Mouse (Mus musculus) lung, postnatal 0 days (tissue): ENCODE results near the gene Hlx. TPM values are rescaled to one million over a fixed set of nuclear protein-coding genes. Genes with fewer than 3 reads are reported as not detected.

ENCODE experiments used
- ATAC-seq: fragments of 200-750 bp; cut with Nextera tagmentation; 2 replicates; pipeline ENCODE4 v1.8.0; 2017; ENCODE audit warnings: moderate library complexity
- DNase-seq: peaks from one replicate; pipeline ENCODE4 v3.0.0-alpha.2; 2016; ENCODE audit warnings: low spot score
- H3K27ac ChIP-seq: fragments of 300-500 bp; sonication (generic); 2 replicates; pipeline ENCODE4 v1.5.1; 2014; ENCODE audit warnings: antibody characterized with exemption, mild to moderate bottlenecking, low read length, mixed read lengths
- H3K27me3 ChIP-seq: fragments of 300-500 bp; sonication (generic); replicated peaks from 2 replicates; pipeline ENCODE4 v1.6.1; 2014; ENCODE audit warnings: low read length, mixed read lengths; ENCODE audit not compliant: insufficient read depth
- H3K36me3 ChIP-seq: fragments of 300-500 bp; sonication (generic); 2 replicates; pipeline ENCODE4 v1.6.1; 2014; ENCODE audit warnings: low read length, mixed read lengths; ENCODE audit not compliant: insufficient read depth
- H3K4me1 ChIP-seq: fragments of 300-500 bp; sonication (generic); 2 replicates; pipeline ENCODE4 v1.6.1; 2014; ENCODE audit warnings: antibody characterized with exemption, low read depth, low read length, mixed read lengths; ENCODE audit not compliant: insufficient read depth
- H3K4me2 ChIP-seq: fragments of 300-500 bp; sonication (generic); replicated peaks from 2 replicates; pipeline ENCODE4 v1.6.1; 2014; ENCODE audit warnings: low read depth, mild to moderate bottlenecking, low read length, moderate library complexity, mixed read lengths
- H3K4me3 ChIP-seq: fragments of 300-500 bp; sonication (generic); 2 replicates; pipeline ENCODE4 v1.5.1; 2014; ENCODE audit warnings: low read depth, low read length
- H3K9ac ChIP-seq: fragments of 300-500 bp; sonication (generic); replicated peaks from 2 replicates; pipeline ENCODE4 v1.6.1; 2014; ENCODE audit warnings: low read depth, mild to moderate bottlenecking
- H3K9me3 ChIP-seq: fragments of 300-500 bp; sonication (generic); 2 replicates; pipeline ENCODE4 v1.6.1; 2016; ENCODE audit warnings: low read length, mixed read lengths
- CTCF ChIP-seq: IDR thresholded peaks from 2 replicates; pipeline ENCODE4 v1.5.1; 2016; ENCODE audit warnings: antibody characterized with exemption, mild to moderate bottlenecking
- EP300 ChIP-seq: IDR thresholded peaks from 2 replicates; pipeline ENCODE4 v1.6.1; 2016; ENCODE audit warnings: antibody characterized with exemption, mild to moderate bottlenecking, control low read depth
- WGBS: fragments of 180-500 bp; shearing (Covaris S2); extraction: QIAGEN DNeasy Blood & Tissue Kit; methylation state at CpG from one replicate; pipeline ENCODE4 v1.1.7; 2014; 5-methylcytosine and 5-hydroxymethylcytosine counted together
- polyA plus RNA-seq: library from polyadenylated mRNA; unstranded; fragments of >200 nt; fragmentation: Nextera tagmentation; extraction: Ambion mirVana; gene quantifications from 2 replicates; pipeline ENCODE4 v1.2.1, GENCODE M21; 2015

Hlx gene
- polyA plus RNA-seq, 1 experiment from 2014 or later = 34.2 TPM

DNA sequence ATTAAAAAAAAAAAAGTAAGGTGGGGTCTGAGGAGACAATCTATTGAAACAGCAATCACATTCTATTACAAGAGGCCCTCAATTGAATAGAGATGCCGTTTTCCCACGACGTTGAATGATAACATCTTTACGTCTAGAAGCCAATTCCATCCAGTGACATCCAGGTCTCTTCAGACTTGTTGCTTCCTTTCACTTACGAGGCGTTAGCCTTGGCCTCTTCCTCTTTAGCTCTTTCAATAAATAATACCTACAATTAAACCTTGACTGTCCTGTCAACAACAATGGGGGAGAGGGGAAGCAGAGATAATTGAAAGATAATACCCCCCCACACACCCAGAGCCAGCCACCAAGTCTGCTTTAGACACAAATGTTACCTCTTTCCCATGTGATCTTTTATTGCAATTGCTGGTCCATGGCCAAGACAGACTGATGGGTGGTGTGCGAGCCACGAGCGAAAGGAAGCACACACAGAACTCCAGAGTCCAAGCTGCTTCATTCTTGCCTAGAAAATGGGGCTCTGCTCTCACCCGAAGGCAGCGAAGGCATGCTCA lies 17.8 kb upstream of the Hlx start:
- 63% methylated on average over 11 of the region's 11 CpGs for WGBS
- Histone ChIP-seq H3K9ac (no peak overlapping the region), H3K27me3 (no peaks in the 10 kb centered on the region), H3K4me2 (no peak overlapping the region), H3K4me3 (no peak overlapping the region), H3K9me3 (no peaks in the 10 kb centered on the region), H3K36me3 (no peaks in the 10 kb centered on the region), H3K27ac (no peak overlapping the region), H3K4me1 (0 out of 2 replicates have a peak, but pooled peaks cover 2% of the 10 kb centered on the region)
- ATAC-seq (peak; percentile 45), DNase-seq (peak; percentile 60)
- TF ChIP-seq CTCF (no peak), EP300 (peak; percentile 89)

DNA sequence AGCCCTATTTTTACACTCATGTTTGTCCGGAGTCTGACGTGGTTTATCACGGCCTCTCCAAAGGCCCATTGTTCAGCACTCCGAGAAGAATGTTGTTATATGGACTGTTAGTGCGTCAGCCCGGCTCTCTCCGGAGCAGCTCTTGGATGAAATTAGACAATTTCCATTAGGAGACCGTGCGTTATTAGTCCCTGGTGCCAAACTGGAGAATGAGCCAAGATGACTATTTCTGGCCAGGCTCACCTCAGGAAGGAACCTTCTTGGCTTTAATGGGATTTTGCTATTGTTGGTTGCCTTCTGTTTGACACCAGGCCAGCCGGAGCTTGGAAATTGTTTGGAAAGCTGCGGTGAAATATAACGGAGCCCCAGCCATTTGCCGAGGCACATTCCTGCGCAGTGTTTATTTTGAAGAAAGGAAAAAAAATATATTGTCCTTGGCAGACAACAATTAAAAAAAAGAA lies 16.3 kb upstream of the Hlx start:
- 27% methylated on average over 14 of the region's 14 CpGs for WGBS
- no peak overlapping the region for H3K9ac ChIP-seq
- no peaks in the 10 kb centered on the region for H3K9me3 ChIP-seq
- H3K4me2 ChIP-seq = no peak overlapping the region
- no peaks in the 10 kb centered on the region for H3K27me3 ChIP-seq
- H3K27ac ChIP-seq = 0 out of 2 replicates have a peak overlapping the region, but pooled peaks have one; percentile 38
- DNase-seq = peak; percentile 91
- peak; percentile 88 for ATAC-seq
- no peak overlapping the region for H3K4me3 ChIP-seq
- peak; percentile 95 for TF ChIP-seq EP300
- TF ChIP-seq CTCF = no peak
- no peaks in the 10 kb centered on the region for H3K36me3 ChIP-seq
- 0 out of 2 replicates have a peak, but pooled peaks cover 2% of the 10 kb centered on the region for H3K4me1 ChIP-seq

DNA sequence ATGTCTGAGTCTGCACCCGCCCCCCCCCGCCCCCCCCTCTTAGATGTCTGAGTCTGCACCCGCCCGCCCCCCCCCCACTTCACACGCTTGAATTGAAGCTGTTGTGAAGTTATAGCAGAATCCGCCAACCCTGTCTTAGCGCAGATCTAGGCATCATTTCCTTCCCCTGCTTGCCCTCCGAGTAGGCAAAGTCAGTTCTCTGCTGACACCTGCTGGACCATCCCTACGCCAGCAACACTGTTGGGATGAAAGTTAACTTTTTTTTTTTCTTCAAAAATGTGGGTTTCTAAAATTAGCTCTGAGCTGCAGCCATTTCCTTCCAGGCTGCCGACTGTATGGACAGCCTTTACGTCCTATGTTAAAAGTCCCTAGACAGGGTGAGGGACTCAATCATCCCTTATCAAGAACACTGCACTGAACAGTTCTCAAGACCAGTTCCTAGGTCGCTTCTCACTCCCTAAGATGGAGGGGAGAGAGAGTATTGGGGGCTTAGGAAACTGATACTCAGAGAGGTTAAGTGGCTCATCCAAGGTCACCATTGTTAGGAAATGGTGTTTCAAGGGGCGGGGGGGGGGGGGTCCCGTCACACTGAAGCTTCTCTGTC lies 5.6 kb upstream of the Hlx start:
- Histone ChIP-seq H3K27ac (no peak overlapping the region), H3K9ac (no peak overlapping the region), H3K4me3 (no peak overlapping the region), H3K4me1 (peaks cover 3% of the 10 kb centered on the region; the same call in 1 of the 2 replicates), H3K9me3 (no peaks in the 10 kb centered on the region), H3K27me3 (peaks cover 12% of the 10 kb centered on the region; the same call in 1 of the 2 replicates), H3K4me2 (no peak overlapping the region), H3K36me3 (no peaks in the 10 kb centered on the region)
- TF ChIP-seq EP300 (no peak), CTCF (peak; percentile 90)
- WGBS = 6% methylated on average over 14 of the region's 14 CpGs
- ATAC-seq (peak; percentile 61), DNase-seq (peak; percentile 93)

DNA sequence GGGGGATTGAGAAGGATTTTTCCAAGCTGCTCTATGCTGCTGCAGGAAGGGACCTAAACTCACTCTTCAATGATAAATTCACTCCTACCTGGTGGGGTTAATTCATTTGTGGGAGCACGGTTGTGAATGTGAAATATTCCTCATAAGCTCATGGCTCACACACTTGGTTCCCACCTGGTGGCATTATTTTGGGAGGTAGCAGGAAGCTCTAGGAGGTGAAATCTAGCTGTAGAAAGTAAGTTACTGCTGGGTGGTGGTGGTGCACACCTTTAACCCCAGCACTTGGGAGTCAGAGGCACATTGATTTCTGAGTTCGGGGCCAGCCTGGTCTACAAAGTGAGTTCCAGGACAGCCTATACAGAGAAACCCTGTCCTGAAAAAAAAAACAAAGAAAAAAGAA lies 4.8 kb upstream of the Hlx start:
- H3K9me3 ChIP-seq = no peaks in the 10 kb centered on the region
- H3K4me3 ChIP-seq = no peak overlapping the region
- no peak for ATAC-seq
- peaks cover 3% of the 10 kb centered on the region; the same call in 1 of the 2 replicates for H3K4me1 ChIP-seq
- no peak overlapping the region for H3K27ac ChIP-seq
- no peaks in the 10 kb centered on the region for H3K36me3 ChIP-seq
- H3K27me3 ChIP-seq = peaks cover 16% of the 10 kb centered on the region; the same call in 1 of the 2 replicates
- H3K4me2 ChIP-seq = no peak overlapping the region
- H3K9ac ChIP-seq = no peak overlapping the region
- DNase-seq = no peak
- WGBS = 59% methylated on average over 2 of the region's 2 CpGs
- TF ChIP-seq EP300 (no peak), CTCF (no peak)

DNA sequence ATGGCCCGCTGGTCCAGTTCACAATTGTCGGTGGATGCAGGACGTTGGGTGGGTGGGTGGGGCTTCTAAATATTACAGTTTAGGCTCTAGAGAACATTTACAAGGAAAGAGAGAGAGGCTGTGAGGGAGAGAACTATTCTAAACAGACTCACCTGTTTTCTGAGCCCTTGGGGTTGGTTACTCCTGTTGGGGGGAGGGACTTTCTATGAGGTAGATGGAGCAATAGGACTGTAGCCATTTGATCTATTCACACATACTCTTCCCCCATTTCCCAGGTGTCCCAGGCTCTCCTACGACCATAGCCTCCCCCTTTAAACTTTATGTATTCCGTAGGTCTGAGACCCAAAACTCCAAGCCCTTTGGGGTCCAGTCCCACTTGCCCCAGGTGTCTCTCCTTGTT lies 3.8 kb upstream of the Hlx start:
- H3K4me2 ChIP-seq = no peak overlapping the region
- no peaks in the 10 kb centered on the region for H3K9me3 ChIP-seq
- no peak overlapping the region for H3K4me3 ChIP-seq
- no peak for DNase-seq
- no peak for TF ChIP-seq EP300
- no peak overlapping the region for H3K27ac ChIP-seq
- WGBS = 57% methylated on average over 5 of the region's 5 CpGs
- peaks cover 3% of the 10 kb centered on the region; the same call in 1 of the 2 replicates for H3K4me1 ChIP-seq
- no peak for ATAC-seq
- H3K27me3 ChIP-seq = peaks cover 16% of the 10 kb centered on the region; the same call in 1 of the 2 replicates
- no peaks in the 10 kb centered on the region for H3K36me3 ChIP-seq
- H3K9ac ChIP-seq = no peak overlapping the region

DNA sequence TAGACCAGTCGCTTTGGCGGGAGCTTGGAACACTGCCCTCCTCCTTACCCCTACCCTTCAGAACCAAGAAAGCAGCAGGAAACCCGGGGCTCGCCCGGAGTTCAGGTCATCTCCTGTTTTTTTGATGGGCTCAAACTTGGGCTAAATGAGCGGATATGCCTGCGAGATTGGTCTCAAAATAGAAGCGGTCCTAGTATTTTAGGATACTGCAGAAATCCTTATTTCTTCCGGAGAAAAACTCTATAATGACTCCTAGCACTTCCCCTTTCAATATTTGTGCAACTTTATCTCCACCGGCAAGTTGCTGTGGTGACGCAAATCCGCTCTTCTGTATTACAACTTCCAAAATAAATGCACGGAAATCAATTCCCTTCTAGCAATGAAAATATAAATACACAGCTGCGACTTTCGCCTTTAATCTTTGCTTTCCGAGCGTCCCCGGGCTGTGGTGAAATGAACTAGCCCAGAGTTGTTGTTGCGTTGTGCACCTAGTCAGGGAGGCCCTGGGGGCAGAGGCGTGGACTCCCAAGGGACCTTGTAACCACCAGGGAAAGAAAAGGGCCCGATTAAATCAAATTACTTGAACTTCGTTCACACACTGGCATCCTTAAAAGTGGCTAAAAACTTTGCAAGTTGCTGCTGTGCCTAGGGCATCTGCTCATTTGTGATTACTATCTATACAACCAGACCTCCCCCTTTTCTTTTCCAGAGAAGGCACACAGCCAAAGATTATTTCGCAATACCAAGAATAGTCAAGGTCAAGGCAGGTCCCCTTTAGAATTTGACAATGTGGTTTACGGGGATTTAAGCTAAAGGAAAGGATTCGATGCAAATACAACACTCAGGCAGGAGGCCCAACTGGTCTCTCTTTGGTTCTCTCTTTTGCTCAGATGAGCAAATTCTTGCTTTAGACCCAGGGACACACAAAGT lies 2.8 kb upstream of the Hlx start:
- WGBS = 28% methylated on average over 25 of the region's 25 CpGs
- TF ChIP-seq CTCF (no peak), EP300 (peak; percentile 95)
- DNase-seq = peak; percentile 65
- H3K27me3 ChIP-seq = peaks cover 16% of the 10 kb centered on the region; the same call in 1 of the 2 replicates
- no peak overlapping the region for H3K4me3 ChIP-seq
- peak overlapping the region; percentile 78 for H3K4me2 ChIP-seq
- H3K9me3 ChIP-seq = no peaks in the 10 kb centered on the region
- no peak overlapping the region for H3K9ac ChIP-seq
- peak; percentile 16; the same call in 1 of the 2 replicates for ATAC-seq
- peaks cover 3% of the 10 kb centered on the region; the same call in 1 of the 2 replicates for H3K4me1 ChIP-seq
- no peaks in the 10 kb centered on the region for H3K36me3 ChIP-seq
- H3K27ac ChIP-seq = no peak overlapping the region
